Mouse (Mus musculus) G1E (cell line): ENCODE measurements around the gene Zfp78. TPM values are rescaled to one million over a fixed set of nuclear protein-coding genes. Genes with fewer than 3 reads are reported as not detected.
A peak's percentile ranks its signal among the peaks of the same experiment; 100 is the strongest.

ENCODE experiments used
- ATAC-seq: 2 replicates; pipeline ENCODE4 v1.8.0; 2016; ENCODE audit warnings: mild to moderate bottlenecking; ENCODE audit not compliant: insufficient number of reproducible peaks, poor library complexity, low FRiP score, severe bottlenecking; ENCODE audit errors: extremely low read depth
- DNase-seq: peaks from one replicate; pipeline ENCODE4 v3.0.0; 2012; ENCODE audit warnings: low spot score
- H3K27me3 ChIP-seq: 2 replicates; pipeline ENCODE4 v1.6.1; 2012; ENCODE audit warnings: mild to moderate bottlenecking, low read length, inconsistent platforms; ENCODE audit not compliant: insufficient read depth
- H3K36me3 ChIP-seq: replicated peaks from 2 replicates; pipeline ENCODE3; 2012; ENCODE audit warnings: mild to moderate bottlenecking, inconsistent platforms
- H3K4me1 ChIP-seq: 2 replicates; pipeline ENCODE4 v1.6.1; 2012; ENCODE audit warnings: low read depth, low read length, inconsistent platforms, mixed read lengths; ENCODE audit not compliant: insufficient read depth
- H3K4me3 ChIP-seq: 2 replicates; pipeline ENCODE4 v1.5.1; 2012; ENCODE audit warnings: low read depth, mild to moderate bottlenecking, inconsistent platforms, low read length, moderate library complexity, mixed read lengths
- H3K9me3 ChIP-seq: replicated peaks from 2 replicates; pipeline ENCODE4 v1.6.1; 2012; ENCODE audit warnings: inconsistent platforms
- CTCF ChIP-seq: IDR thresholded peaks from 2 replicates; pipeline ENCODE4 v1.5.1; 2012; ENCODE audit warnings: low read depth, low read length, inconsistent platforms, mixed read lengths
- GATA1 ChIP-seq: IDR thresholded peaks from 2 replicates; pipeline ENCODE4 v1.6.1; 2012; ENCODE audit warnings: borderline replicate concordance, low read length, inconsistent platforms, mixed read lengths
- GATA2 ChIP-seq: IDR thresholded peaks from 2 replicates; pipeline ENCODE4 v1.6.1; 2012; ENCODE audit warnings: low read depth, low read length, inconsistent platforms, borderline replicate concordance
- POLR2AphosphoS5 ChIP-seq: IDR thresholded peaks from 2 replicates; pipeline ENCODE4 v1.6.1; 2012; ENCODE audit warnings: low read depth, low read length, inconsistent platforms; ENCODE audit not compliant: insufficient replicate concordance
- TAL1 ChIP-seq: conservative IDR thresholded peaks from 2 replicates; pipeline ENCODE4 v1.6.1; 2012; ENCODE audit warnings: low read depth, low read length, inconsistent platforms, mixed read lengths
- polyA plus RNA-seq: library from polyadenylated mRNA; stranded (reverse); fragments of >175 nt; gene quantifications from 2 replicates; pipeline ENCODE4 v1.2.3, GENCODE M21; 2012
- total RNA-seq, 2 experiments: library from RNA; stranded (forward) in 1 of 2; stranded (reverse) in 1 of 2; fragments of 200-1000 nt in 1 of 2; fragments of >200 nt in 1 of 2; fragmentation: Nextera tagmentation in 1 of 2; gene quantifications; 2 replicates each; pipeline ENCODE4 v1.2.3; 2014 to 2017

The Zfp78 gene
- total and polyA plus RNA-seq, 3 experiments: 0.12 to 2.3 (median 0.83) TPM

GRCm38 (mm10) chr7:6410043-6410442 lies 47.0 kb downstream of the Zfp78 start, which contains the start of gene Gm20715:
Gene Gm20715, plus strand, starts transcription at chr7:6410277.
- ATAC-seq: peak; percentile 87
- H3K27me3 ChIP-seq: no peaks in the 10 kb centered on the region; the same call in 1 of the 2 replicates
- TF ChIP-seq GATA2: no peak
- TF ChIP-seq POLR2AphosphoS5: no peak
- no peak within 1 kb of the TSS for H3K4me3 ChIP-seq
- no peaks in the 10 kb centered on the region for H3K36me3 ChIP-seq
- no peaks in the 10 kb centered on the region for H3K9me3 ChIP-seq
- DNase-seq: peak; percentile 74
- H3K4me1 ChIP-seq: no peaks in the 10 kb centered on the region

- TF ChIP-seq TAL1 (no peak), GATA2 (no peak), GATA1 (no peak), CTCF (no peak), POLR2AphosphoS5 (no peak)
- ATAC-seq (no peak), DNase-seq (no peak)
- no peaks in the 10 kb centered on the region for H3K36me3 ChIP-seq
- no peaks in the 10 kb centered on the region for H3K9me3 ChIP-seq
- H3K4me3 ChIP-seq: no peak overlapping the region
- H3K4me1 ChIP-seq: no peaks in the 10 kb centered on the region
- no peaks in the 10 kb centered on the region for H3K27me3 ChIP-seq
Observed at GRCm38 (mm10) chr7:6414626-6415441, 51.8 kb downstream of the Zfp78 start.

- no peaks in the 10 kb centered on the region for H3K4me1 ChIP-seq
- H3K4me3 ChIP-seq: no peak overlapping the region
- no peak for ATAC-seq
- no peaks in the 10 kb centered on the region for H3K9me3 ChIP-seq
- no peaks in the 10 kb centered on the region for H3K36me3 ChIP-seq
- TF ChIP-seq GATA2 (no peak), TAL1 (no peak), GATA1 (no peak), CTCF (no peak), POLR2AphosphoS5 (no peak)
- no peaks in the 10 kb centered on the region for H3K27me3 ChIP-seq
- DNase-seq: no peak
Observed at GRCm38 (mm10) chr7:6415442-6415787, 52.3 kb downstream of the Zfp78 start.

GRCm38 (mm10) chr7:6419894-6420293 lies 56.8 kb downstream of the Zfp78 start:
- Histone ChIP-seq H3K9me3 (no peaks in the 10 kb centered on the region), H3K4me1 (no peaks in the 10 kb centered on the region), H3K36me3 (no peaks in the 10 kb centered on the region), H3K27me3 (no peaks in the 10 kb centered on the region), H3K4me3 (no peak overlapping the region)
- TF ChIP-seq CTCF (no peak), POLR2AphosphoS5 (no peak), TAL1 (no peak), GATA1 (no peak), GATA2 (no peak)
- no peak for DNase-seq
- ATAC-seq: no peak

GRCm38 (mm10) chr7:6429381-6429780 lies 66.3 kb downstream of the Zfp78 start:
- Histone ChIP-seq H3K36me3 (no peaks in the 10 kb centered on the region), H3K9me3 (peaks cover 5% of the 10 kb centered on the region), H3K27me3 (no peaks in the 10 kb centered on the region), H3K4me3 (no peak overlapping the region), H3K4me1 (no peaks in the 10 kb centered on the region)
- ATAC-seq: no peak
- no peak for DNase-seq
- TF ChIP-seq CTCF: no peak
- TF ChIP-seq GATA2: no peak
- no peak for TF ChIP-seq POLR2AphosphoS5

GRCm38 (mm10) chr7:6430342-6430741 lies 67.3 kb downstream of the Zfp78 start:
- no peaks in the 10 kb centered on the region for H3K27me3 ChIP-seq
- peaks cover 5% of the 10 kb centered on the region for H3K9me3 ChIP-seq
- no peak for TF ChIP-seq GATA2
- no peak for TF ChIP-seq POLR2AphosphoS5
- peak; percentile 44; the same call in 1 of the 2 replicates for TF ChIP-seq CTCF
- H3K4me1 ChIP-seq: no peaks in the 10 kb centered on the region
- ATAC-seq (no peak; the same call in 1 of the 2 replicates), DNase-seq (peak; percentile 9)
- no peaks in the 10 kb centered on the region for H3K36me3 ChIP-seq
- no peak overlapping the region for H3K4me3 ChIP-seq

Other genes with a start within 250 kb of the Zfp78 start
- gene Zfp787, start 207.3 kb upstream of the Zfp78 start, total RNA-seq (2014; fragmentation: Nextera tagmentation): 23.5 and 36.9 TPM in 2 replicates
- gene Zfp787, start 207.3 kb upstream of the Zfp78 start, total RNA-seq (2017): 33.1 and 39.0 TPM in 2 replicates
- gene Zfp787, start 207.3 kb upstream of the Zfp78 start, polyA plus RNA-seq: 47.7 and 49.8 TPM in 2 replicates
- gene Zfp444, start 191.1 kb upstream of the Zfp78 start, total RNA-seq (2014; fragmentation: Nextera tagmentation): 7.1 and 15.0 TPM in 2 replicates
- 26.9 and 29.3 TPM in 2 replicates for gene Zfp444, start 191.1 kb upstream of the Zfp78 start, total RNA-seq (2017)
- gene Zfp444, start 191.1 kb upstream of the Zfp78 start, polyA plus RNA-seq: 45.2 and 48.6 TPM in 2 replicates
- not detected in 2 replicates for gene Galp, start 166.2 kb upstream of the Zfp78 start, total RNA-seq (2014; fragmentation: Nextera tagmentation)
- not detected in 2 replicates for gene Galp, start 166.2 kb upstream of the Zfp78 start, total RNA-seq (2017)
- gene Galp, start 166.2 kb upstream of the Zfp78 start, polyA plus RNA-seq: not detected in 2 replicates
- gene Zscan5b, start 141.0 kb upstream of the Zfp78 start, total RNA-seq (2014; fragmentation: Nextera tagmentation): not detected in 2 replicates
- not detected in 2 replicates for gene Zscan5b, start 141.0 kb upstream of the Zfp78 start, total RNA-seq (2017)
- not detected in 2 replicates for gene Zscan5b, start 141.0 kb upstream of the Zfp78 start, polyA plus RNA-seq
- gene Epp13, start 110.6 kb upstream of the Zfp78 start, total RNA-seq (2014; fragmentation: Nextera tagmentation): not detected in 2 replicates
- gene Epp13, start 110.6 kb upstream of the Zfp78 start, total RNA-seq (2017): not detected in 2 replicates
- gene Epp13, start 110.6 kb upstream of the Zfp78 start, polyA plus RNA-seq: not detected in 2 replicates
- gene Zfp667, start 76.7 kb upstream of the Zfp78 start, total RNA-seq (2014; fragmentation: Nextera tagmentation): 10.1 and 12.8 TPM in 2 replicates
- gene Zfp667, start 76.7 kb upstream of the Zfp78 start, total RNA-seq (2017): 16.3 and 17.0 TPM in 2 replicates
- gene Zfp667, start 76.7 kb upstream of the Zfp78 start, polyA plus RNA-seq: 0.19 and 0.47 TPM in 2 replicates
- 1.2 and 3.1 TPM in 2 replicates for gene Zfp583, start 32.0 kb upstream of the Zfp78 start, total RNA-seq (2014; fragmentation: Nextera tagmentation)
- 0.49 and 0.64 TPM in 2 replicates for gene Zfp583, start 32.0 kb upstream of the Zfp78 start, total RNA-seq (2017)
- 0.29 and 0.38 TPM in 2 replicates for gene Zfp583, start 32.0 kb upstream of the Zfp78 start, polyA plus RNA-seq
- gene Gm3854, start 19.5 kb upstream of the Zfp78 start, total RNA-seq (2014; fragmentation: Nextera tagmentation): not detected in 2 replicates
- 0.05 and 0.12 TPM in 2 replicates for gene Gm3854, start 19.5 kb upstream of the Zfp78 start, total RNA-seq (2017)
- gene Gm3854, start 19.5 kb upstream of the Zfp78 start, polyA plus RNA-seq: not detected in 2 replicates
- 2.1 and 5.8 TPM in 2 replicates for gene Zfp28, start 20.0 kb downstream of the Zfp78 start, total RNA-seq (2014; fragmentation: Nextera tagmentation)
- gene Zfp28, start 20.0 kb downstream of the Zfp78 start, total RNA-seq (2017): 1.8 and 2.6 TPM in 2 replicates
- 0.46 and 0.63 TPM in 2 replicates for gene Zfp28, start 20.0 kb downstream of the Zfp78 start, polyA plus RNA-seq
- 1.5 TPM in 1 of 2 replicates, not detected in the other for gene Smim17, start 35.4 kb downstream of the Zfp78 start, total RNA-seq (2014; fragmentation: Nextera tagmentation)
- not detected in 2 replicates for gene Smim17, start 35.4 kb downstream of the Zfp78 start, total RNA-seq (2017)
- not detected in 2 replicates for gene Smim17, start 35.4 kb downstream of the Zfp78 start, polyA plus RNA-seq
- gene Gm20715, start 47.0 kb downstream of the Zfp78 start, total RNA-seq (2014; fragmentation: Nextera tagmentation): not detected in 2 replicates
- gene Gm20715, start 47.0 kb downstream of the Zfp78 start, total RNA-seq (2017): 0.06 and 0.11 TPM in 2 replicates
- not detected in 2 replicates for gene Gm20715, start 47.0 kb downstream of the Zfp78 start, polyA plus RNA-seq
- not detected in 2 replicates for gene Olfr1344, start 75.4 kb downstream of the Zfp78 start, total RNA-seq (2014; fragmentation: Nextera tagmentation)
- gene Olfr1344, start 75.4 kb downstream of the Zfp78 start, total RNA-seq (2017): 0.11 TPM in 1 of 2 replicates, not detected in the other
- not detected in 2 replicates for gene Olfr1344, start 75.4 kb downstream of the Zfp78 start, polyA plus RNA-seq
- not detected in 2 replicates for gene Olfr1336, start 92.9 kb downstream of the Zfp78 start, total RNA-seq (2014; fragmentation: Nextera tagmentation)
- gene Olfr1336, start 92.9 kb downstream of the Zfp78 start, total RNA-seq (2017): under 0.01 and 0.16 TPM in 2 replicates
- gene Olfr1336, start 92.9 kb downstream of the Zfp78 start, polyA plus RNA-seq: not detected in 2 replicates
- not detected in 2 replicates for gene Olfr1346, start 103.8 kb downstream of the Zfp78 start, total RNA-seq (2014; fragmentation: Nextera tagmentation)
- 0.06 and 0.11 TPM in 2 replicates for gene Olfr1346, start 103.8 kb downstream of the Zfp78 start, total RNA-seq (2017)
- gene Olfr1346, start 103.8 kb downstream of the Zfp78 start, polyA plus RNA-seq: not detected in 2 replicates
- not detected in 2 replicates for gene Olfr5, start 123.7 kb downstream of the Zfp78 start, total RNA-seq (2014; fragmentation: Nextera tagmentation)
- 0.11 TPM in 1 of 2 replicates, not detected in the other for gene Olfr5, start 123.7 kb downstream of the Zfp78 start, total RNA-seq (2017)
- gene Olfr5, start 123.7 kb downstream of the Zfp78 start, polyA plus RNA-seq: not detected in 2 replicates
- not detected in 2 replicates for gene Olfr1347, start 136.5 kb downstream of the Zfp78 start, total RNA-seq (2014; fragmentation: Nextera tagmentation)
- gene Olfr1347, start 136.5 kb downstream of the Zfp78 start, total RNA-seq (2017): 0.12 and 0.33 TPM in 2 replicates
- not detected in 2 replicates for gene Olfr1347, start 136.5 kb downstream of the Zfp78 start, polyA plus RNA-seq
- gene Olfr1348, start 145.5 kb downstream of the Zfp78 start, total RNA-seq (2014; fragmentation: Nextera tagmentation): not detected in 2 replicates
- 0.23 TPM in 1 of 2 replicates, not detected in the other for gene Olfr1348, start 145.5 kb downstream of the Zfp78 start, total RNA-seq (2017)
- gene Olfr1348, start 145.5 kb downstream of the Zfp78 start, polyA plus RNA-seq: not detected in 2 replicates
- not detected in 2 replicates for gene Olfr1349, start 159.7 kb downstream of the Zfp78 start, total RNA-seq (2014; fragmentation: Nextera tagmentation)
- 0.12 and 0.22 TPM in 2 replicates for gene Olfr1349, start 159.7 kb downstream of the Zfp78 start, total RNA-seq (2017)
- gene Olfr1349, start 159.7 kb downstream of the Zfp78 start, polyA plus RNA-seq: not detected in 2 replicates
- not detected in 2 replicates for gene Olfr1350, start 201.6 kb downstream of the Zfp78 start, total RNA-seq (2014; fragmentation: Nextera tagmentation)
- gene Olfr1350, start 201.6 kb downstream of the Zfp78 start, total RNA-seq (2017): 0.05 and 0.29 TPM in 2 replicates
- gene Olfr1350, start 201.6 kb downstream of the Zfp78 start, polyA plus RNA-seq: not detected in 2 replicates